Mouse (Mus musculus) fibroblast of lung, adult 2 months (primary cell): ENCODE results near the gene Gm4297.
"Not testable (repeated sequence)": the region's sequence is repeated elsewhere in the genome, so short reads cannot be mapped to it uniquely, and the experiment has no call there.

Source experiments
- DNase-seq: peaks from one replicate; pipeline ENCODE4 v3.0.0-alpha.2; 2011; ENCODE audit warnings: low read depth

Gm4297 gene

DNA sequence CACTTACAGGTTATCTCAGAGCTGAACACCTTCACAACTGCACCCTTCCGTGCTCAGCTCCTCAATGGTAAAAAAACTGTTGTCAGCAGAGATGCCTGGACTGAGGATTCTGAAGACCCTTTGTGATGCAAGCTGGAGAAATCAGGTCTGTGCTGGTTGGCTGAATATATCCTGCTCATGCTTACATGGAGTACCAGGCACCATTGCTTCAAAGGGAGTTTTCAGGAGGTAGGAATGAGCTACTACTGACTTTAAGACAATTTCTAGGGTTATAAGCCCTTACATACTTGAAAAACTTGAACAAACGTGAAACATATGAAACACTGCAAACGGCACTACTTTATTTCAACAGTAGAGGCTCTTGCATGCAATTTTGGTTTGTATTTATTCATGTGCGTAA, at the start of gene Gm4297:
TSS of gene Gm4297 (minus strand) at position 101 of the 400 bp plus-strand sequence.
- DNase-seq: not testable (repeated sequence)
